Mouse (Mus musculus): ENCODE measurements around the gene Olfr1115.
"Not testable (repeated sequence)": the region's sequence is repeated elsewhere in the genome, so short reads cannot be mapped to it uniquely, and the experiment has no call there.

DNA sequence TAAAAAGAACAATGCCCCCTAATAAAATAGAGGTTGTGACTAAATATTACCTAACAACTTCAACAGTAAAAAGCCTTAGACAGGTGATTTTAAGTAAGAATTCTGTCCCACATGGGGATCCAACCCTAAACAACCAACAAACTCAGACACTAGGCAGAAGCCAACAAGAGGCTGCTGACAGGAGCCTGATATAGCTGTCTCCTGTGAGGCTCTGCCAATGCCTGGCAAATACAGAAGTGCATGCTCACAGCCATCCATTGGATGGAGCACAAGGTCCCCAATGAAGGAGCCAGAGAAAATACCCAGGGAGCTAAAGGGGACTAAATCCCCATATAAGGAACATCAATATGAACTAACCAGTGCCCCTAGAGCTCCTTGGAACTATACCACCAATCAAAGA lies 46.2 kb downstream of the Olfr1115 start:
- not testable (repeated sequence) for TF ChIP-seq POLR2A (IDR thresholded peaks at IDR 0.05; ENCODE audit: extremely low read depth, insufficient read depth, low read length); CTCF (IDR thresholded peaks at IDR 0.05; ENCODE audit: low read depth, low read length)
